Mouse (Mus musculus): ENCODE measurements around the gene Tnrc6b.

Gene Tnrc6b

DNA sequence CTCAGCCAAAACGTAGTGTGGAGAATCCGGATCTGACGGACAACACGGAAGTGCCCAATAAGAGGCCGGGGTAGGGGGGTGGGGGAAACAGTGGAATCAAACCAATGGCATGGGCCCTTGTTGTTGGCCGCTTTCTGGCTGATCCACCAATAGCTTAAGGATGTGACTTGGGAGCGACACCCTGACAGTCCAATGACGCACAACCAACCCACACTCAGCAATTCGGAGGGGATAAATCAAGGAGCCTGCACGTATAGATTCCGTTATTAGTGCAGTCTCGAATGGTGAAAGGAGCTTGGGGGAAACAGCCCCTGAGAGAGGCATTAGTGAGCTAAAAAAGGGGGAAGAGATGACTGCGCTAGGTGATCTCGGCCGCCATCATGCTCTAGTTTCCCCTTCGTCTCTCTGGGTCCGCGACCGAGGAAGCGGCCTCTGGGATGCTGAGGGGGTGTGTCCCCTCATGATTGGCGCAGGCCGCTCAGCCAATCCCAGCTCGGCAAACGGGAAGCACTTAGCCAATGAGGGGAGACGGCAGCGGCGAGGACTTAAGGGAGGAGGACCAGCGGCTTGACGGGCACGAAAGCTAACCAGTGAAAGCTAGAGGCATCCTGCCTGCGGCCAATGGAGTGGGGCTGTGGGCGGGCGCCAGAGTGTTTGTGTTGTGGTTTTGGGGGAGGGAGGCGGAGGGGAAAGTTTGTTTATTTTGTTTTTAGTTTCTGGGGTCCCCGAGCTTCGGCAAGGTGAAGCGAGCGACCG, at the start of gene Tnrc6b:
Gene Tnrc6b (plus strand): TSS at position 706 of the 756 bp plus-strand sequence.
- in situ Hi-C loops (cut with MboI; ENCODE audit: low pct_unique_long_range_greater_than_20kb in 1 of 2, low sequenced_read_pairs in 2 of 2, unreplicated experiment in 1 of 2), result loop anchor here in 1 of 2 experiments (25.0 kb wide), 1 partner anchor 598 kb away; no protein-coding TSS in a partner anchor

GRCm38 (mm10) chr15:80664444-80664843, 46.7 kb upstream of the Tnrc6b start:
- in situ Hi-C loops (cut with MboI; ENCODE audit: low pct_unique_long_range_greater_than_20kb in 1 of 2, low sequenced_read_pairs in 2 of 2, unreplicated experiment in 1 of 2), result no loop called here

DNA sequence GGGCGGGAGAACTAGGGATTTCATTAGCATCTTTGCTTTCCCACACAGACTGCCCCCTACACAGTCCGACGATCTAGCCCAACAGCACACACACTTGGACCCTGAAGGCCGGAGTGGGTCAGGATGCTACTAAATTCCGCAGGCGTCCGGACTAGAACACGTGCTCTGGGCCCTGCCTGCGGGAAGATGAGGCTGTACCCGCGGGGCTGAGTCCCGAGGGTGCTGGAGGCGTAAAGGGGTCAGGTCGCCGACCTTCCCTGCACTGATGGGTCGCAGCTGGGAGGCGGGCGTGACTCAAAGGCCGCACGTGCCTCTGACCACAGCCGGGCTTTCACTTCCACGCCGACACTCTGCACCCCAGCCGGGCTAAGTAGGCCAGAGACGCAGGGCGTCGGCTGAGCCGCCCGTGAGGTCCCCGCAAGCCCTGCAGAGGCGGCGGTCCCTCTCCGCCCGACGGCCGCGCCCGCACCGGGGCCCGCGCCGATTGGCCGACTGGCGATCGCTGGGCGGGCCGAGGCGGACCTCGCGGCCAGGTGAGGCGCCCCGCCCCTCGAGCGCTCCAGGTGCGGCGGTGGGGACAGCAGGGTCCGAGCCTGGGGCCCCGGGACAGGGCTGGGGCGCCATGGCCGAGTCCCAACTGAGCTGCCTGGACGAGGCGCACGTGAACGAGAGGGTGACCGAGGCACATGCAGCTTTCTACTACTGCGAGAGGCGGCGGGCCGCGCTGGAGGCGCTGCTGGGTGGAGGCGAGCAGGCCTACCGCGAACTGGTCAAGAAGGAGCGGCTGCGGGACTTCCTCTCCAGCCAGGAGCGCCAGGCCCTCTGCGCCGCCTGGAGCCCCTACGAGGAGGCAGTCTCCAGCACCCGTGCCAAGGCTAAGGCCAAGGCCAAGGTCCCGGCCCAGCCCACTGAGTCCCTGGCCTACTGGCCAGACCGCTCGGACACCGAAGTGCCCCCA, 39.5 kb upstream of the Tnrc6b start, which contains the start of gene Fam83f:
Gene Fam83f (plus strand): TSS at position 553 of the 958 bp plus-strand sequence.
- in situ Hi-C loops (cut with MboI; ENCODE audit: low pct_unique_long_range_greater_than_20kb in 1 of 2, low sequenced_read_pairs in 2 of 2, unreplicated experiment in 1 of 2), result no loop called here

GRCm38 (mm10) chr15:80672810-80673209, 38.3 kb upstream of the Tnrc6b start:
- in situ Hi-C loops (cut with MboI; ENCODE audit: low pct_unique_long_range_greater_than_20kb in 1 of 2, low sequenced_read_pairs in 2 of 2, unreplicated experiment in 1 of 2), result no loop called here

DNA sequence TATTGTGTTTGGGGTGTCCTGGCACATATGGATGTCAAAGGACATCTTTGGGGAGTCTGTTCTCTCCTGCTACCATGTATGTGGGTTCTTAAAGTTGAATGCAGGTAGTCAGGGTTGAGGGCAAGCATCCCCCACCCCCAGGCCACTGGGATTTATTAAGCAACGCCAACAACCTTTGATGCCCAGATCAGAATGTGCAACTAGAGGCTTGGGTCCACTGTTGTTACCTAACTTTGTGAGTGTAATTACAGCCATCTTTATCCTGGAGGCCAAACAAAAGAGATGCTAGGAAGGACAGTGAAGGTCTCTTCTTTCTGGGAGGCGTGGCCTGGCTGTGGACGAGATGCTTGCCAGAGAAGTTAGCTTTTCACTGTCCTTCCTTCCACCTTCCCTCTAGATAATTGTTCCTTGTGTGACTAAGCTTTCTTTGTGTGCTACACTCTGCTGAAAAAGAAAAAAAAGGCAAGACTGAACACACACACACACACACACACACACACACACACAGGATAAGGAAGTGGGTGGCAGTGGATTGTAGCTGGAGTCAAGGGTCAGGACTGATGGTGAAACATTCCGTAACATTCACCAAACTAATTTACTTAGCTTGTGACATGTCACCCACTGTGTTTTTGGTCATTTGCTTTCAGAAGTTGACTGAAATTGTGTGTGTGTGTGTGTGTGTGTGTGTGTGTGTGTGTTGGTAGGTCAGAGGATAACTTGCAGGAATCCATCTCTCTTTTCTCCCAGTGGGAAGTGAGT, 37.6 kb upstream of the Tnrc6b start:
- in situ Hi-C loops (cut with MboI; ENCODE audit: low pct_unique_long_range_greater_than_20kb in 1 of 2, low sequenced_read_pairs in 2 of 2, unreplicated experiment in 1 of 2), result no loop called here

DNA sequence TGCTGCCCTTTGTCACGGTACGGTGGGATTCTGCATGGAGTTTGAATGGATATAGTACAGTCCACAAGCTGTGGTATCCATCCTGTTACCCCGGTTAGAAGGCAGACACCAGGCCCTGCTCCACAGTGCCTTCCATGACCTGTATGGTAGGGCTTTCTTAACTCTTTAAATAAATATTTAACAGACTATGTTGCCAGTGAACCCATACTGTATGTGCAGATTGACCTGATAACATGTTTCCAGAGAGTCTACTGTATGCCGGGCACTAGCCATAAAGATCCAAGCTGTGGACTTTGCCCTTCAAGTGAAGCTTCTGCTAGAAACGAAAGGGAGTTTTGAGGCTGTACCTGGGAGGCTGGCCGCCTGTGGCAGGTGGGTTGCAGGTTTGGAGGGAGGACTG, 36.4 kb upstream of the Tnrc6b start:
- in situ Hi-C loops (cut with MboI; ENCODE audit: low pct_unique_long_range_greater_than_20kb in 1 of 2, low sequenced_read_pairs in 2 of 2, unreplicated experiment in 1 of 2), result no loop called here

- in situ Hi-C loops (cut with MboI; ENCODE audit: low pct_unique_long_range_greater_than_20kb in 1 of 2, low sequenced_read_pairs in 2 of 2, unreplicated experiment in 1 of 2), result loop anchor here in 1 of 2 experiments (10.0 kb wide), 1 partner anchor 375 kb away; no protein-coding TSS in a partner anchor
Measured at GRCm38 (mm10) chr15:80679515-80680215, 31.4 kb upstream of the Tnrc6b start.

GRCm38 (mm10) chr15:80680347-80681030, 30.6 kb upstream of the Tnrc6b start:
- in situ Hi-C loops (cut with MboI; ENCODE audit: low pct_unique_long_range_greater_than_20kb in 1 of 2, low sequenced_read_pairs in 2 of 2, unreplicated experiment in 1 of 2), result loop anchor here in 1 of 2 experiments (10.0 kb wide), 1 partner anchor 376 kb away; no protein-coding TSS in a partner anchor

DNA sequence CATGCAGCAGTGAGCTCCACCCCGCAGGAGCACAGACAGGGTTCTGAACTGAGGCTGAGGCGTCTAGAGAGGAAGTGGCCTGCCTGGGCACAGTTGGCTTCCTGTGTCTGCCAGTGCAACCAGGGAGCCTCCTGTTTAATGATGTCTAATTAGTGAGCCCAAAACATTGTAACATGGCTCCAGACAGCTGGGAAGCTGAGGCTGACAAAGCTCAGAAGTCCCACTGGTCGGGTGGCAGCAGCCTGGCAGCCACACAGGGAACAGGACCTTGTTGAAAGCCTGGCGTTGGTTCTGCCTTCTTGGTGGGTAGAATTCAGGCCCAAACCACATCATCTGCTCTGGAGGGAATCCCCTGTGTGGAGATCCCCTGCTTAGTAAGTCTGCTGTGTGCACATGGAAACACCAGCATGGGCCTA, 29.6 kb upstream of the Tnrc6b start:
- in situ Hi-C loops (cut with MboI; ENCODE audit: low pct_unique_long_range_greater_than_20kb in 1 of 2, low sequenced_read_pairs in 2 of 2, unreplicated experiment in 1 of 2), result loop anchor here in 1 of 2 experiments (10.0 kb wide), 1 partner anchor 377 kb away; no protein-coding TSS in a partner anchor

DNA sequence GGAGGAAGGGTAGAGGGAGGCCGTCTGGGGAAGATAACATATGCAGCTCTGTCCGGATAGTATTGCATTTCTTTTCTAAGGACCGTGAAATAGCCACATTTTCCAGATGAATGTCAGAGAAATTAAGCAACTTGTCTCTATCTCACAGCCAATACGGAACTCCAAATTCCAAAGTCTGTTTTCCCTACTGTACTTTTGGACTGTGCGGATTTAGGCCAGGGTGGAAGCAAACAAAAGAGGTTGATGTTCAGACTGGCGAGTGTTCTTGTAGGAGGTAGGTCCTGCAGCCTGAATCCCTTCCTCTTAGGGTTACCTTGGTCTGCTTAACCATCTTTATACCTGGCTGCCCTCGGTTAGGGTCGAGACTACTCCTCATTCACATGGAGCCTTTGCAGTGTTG, 28.8 kb upstream of the Tnrc6b start:
- in situ Hi-C loops (cut with MboI; ENCODE audit: low pct_unique_long_range_greater_than_20kb in 1 of 2, low sequenced_read_pairs in 2 of 2, unreplicated experiment in 1 of 2), result loop anchor here in 1 of 2 experiments (10.0 kb wide), 1 partner anchor 378 kb away; no protein-coding TSS in a partner anchor

DNA sequence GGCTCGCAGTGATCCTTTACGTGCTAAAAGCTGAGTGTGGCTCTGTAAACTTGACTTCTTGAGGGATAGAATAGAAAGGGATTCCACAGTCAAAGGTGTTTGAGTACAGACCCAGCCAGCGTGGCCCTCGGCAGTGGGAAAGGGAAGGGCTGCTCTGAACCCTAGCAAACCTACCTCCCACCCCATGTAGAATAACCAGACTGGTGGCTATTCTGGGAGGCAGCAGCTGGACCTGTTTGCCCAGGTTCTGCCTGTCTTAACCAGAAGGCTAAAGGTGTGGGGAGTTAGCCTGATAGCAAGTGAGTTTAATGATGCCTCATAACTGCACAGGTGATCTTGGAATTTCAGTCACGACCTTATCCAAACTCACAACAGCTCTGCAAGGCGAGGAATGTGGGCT, 28.0 kb upstream of the Tnrc6b start:
- in situ Hi-C loops (cut with MboI; ENCODE audit: low pct_unique_long_range_greater_than_20kb in 1 of 2, low sequenced_read_pairs in 2 of 2, unreplicated experiment in 1 of 2), result loop anchor here in 1 of 2 experiments (10.0 kb wide), 1 partner anchor 378 kb away; no protein-coding TSS in a partner anchor

DNA sequence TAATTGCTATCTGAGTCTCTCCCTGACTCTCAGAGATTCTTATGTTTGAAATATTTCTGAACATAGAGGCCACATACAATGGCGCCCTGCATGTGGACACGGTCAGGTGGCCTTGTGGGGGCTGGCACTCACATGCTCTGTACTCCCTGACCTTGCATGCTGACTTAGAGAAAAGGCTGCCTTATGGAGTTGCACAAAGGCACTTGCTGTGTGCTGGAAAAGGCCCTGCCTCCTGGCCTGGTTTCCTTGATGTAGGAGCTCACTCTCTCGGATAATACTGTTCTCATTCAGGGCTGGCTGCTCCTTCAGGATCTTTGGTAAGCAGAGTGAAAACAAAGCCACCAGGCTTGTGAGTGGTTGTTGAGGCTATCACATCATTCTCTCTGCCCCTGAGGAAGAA, 27.1 kb upstream of the Tnrc6b start:
- in situ Hi-C loops (cut with MboI; ENCODE audit: low pct_unique_long_range_greater_than_20kb in 1 of 2, low sequenced_read_pairs in 2 of 2, unreplicated experiment in 1 of 2), result loop anchor here in 1 of 2 experiments (10.0 kb wide), 1 partner anchor 379 kb away; no protein-coding TSS in a partner anchor

DNA sequence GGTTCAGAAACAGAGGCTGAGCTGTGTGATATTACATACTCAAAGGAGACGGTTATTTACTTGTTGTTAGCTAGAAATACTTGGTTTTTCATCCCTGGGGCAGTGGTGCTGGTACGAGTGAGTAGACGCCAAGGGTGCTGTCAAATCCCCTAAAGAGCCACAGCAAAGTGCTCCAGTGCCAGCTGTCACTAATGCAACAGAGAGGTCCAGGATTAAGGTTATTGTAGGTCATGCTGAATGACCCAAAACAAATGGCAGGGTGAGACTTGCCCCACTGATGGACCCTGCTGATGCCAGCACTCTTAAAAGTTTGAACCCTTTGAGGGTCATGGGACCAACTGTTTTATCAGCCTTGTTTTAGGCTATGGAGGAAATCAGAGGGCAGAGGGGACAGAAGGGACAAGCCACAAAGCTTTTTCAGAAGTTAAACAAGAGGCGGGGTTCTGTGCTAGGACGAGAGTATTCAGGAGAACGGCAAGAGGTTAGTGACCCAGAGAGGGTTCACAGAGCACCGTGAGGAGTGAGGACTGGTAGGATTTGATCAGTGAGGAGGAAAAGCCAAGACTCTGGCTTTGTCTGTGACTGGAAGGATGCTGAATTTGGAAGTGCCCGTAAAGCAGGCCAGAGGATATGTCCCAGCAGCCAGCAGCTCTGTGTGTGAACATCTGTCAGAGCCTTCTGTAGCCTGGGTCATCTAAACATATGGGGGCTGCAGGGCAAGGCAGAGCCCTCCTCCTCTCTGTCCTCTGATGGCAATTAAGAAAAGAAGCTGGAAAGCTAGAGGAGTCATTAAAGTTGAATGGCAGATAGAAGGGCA, 26.1 kb upstream of the Tnrc6b start:
- in situ Hi-C loops (cut with MboI; ENCODE audit: low pct_unique_long_range_greater_than_20kb in 1 of 2, low sequenced_read_pairs in 2 of 2, unreplicated experiment in 1 of 2), result loop anchor here in 1 of 2 experiments (10.0 kb wide), 1 partner anchor 380 kb away; no protein-coding TSS in a partner anchor

- in situ Hi-C loops (cut with MboI; ENCODE audit: low pct_unique_long_range_greater_than_20kb in 1 of 2, low sequenced_read_pairs in 2 of 2, unreplicated experiment in 1 of 2), result loop anchor here in 1 of 2 experiments (10.0 kb wide), 1 partner anchor 381 kb away; no protein-coding TSS in a partner anchor
Measured at GRCm38 (mm10) chr15:80685603-80685895, 25.6 kb upstream of the Tnrc6b start.

GRCm38 (mm10) chr15:80688536-80688935, 22.6 kb upstream of the Tnrc6b start:
- in situ Hi-C loops (cut with MboI; ENCODE audit: low pct_unique_long_range_greater_than_20kb in 1 of 2, low sequenced_read_pairs in 2 of 2, unreplicated experiment in 1 of 2), result loop anchor here in 1 of 2 experiments (10.0 kb wide), 1 partner anchor 384 kb away; no protein-coding TSS in a partner anchor

DNA sequence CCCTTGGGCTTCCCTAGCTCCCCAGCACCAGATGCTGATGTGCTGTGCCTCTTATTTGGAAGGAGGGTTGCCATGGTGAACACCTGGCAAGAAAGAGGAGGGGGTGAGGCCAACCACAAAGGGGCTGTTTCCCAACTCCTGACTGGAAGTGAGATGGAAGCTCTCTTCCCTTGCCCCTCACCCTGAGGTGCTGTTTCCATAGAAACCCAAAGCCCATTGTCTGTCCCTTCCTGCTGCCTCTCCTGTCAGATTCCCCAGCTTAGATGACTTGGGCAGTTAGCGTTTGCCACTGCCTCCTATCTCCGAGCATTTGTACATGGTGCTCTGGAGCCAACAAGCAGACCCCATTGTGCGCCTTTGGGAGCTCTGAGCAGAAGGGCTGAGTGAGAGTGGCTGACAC, 17.6 kb upstream of the Tnrc6b start:
- in situ Hi-C loops (cut with MboI; ENCODE audit: low pct_unique_long_range_greater_than_20kb in 1 of 2, low sequenced_read_pairs in 2 of 2, unreplicated experiment in 1 of 2), result loop anchor here (10.0 kb wide), 2 partner anchors 59 to 399 kb away; no protein-coding TSS in a partner anchor
